In the genomic region with DNA sequence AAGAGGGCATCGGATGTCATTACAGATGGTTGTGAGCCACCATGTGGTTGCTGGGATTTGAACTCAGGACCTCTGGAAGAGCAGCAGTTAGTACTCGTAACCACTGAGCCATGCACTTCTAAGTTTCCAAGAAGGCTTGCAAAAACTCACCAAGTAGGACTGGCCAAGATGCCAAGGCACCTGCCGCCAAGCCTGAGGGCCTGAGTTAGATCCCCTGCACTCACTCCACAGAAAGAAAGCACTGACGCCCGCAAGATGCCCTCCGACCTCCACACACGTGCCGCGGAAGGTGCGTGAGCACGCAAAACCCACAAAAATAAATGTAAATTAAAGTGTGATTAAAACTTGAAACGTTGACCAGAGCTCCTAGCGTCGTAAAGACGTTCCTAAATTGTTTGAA, we compare ENCODE assay signal across 8 mouse cellular contexts. TPM values are rescaled to one million over a fixed set of nuclear protein-coding genes. Genes with fewer than 3 reads are reported as not detected.
DNase-seq lines count a peak whose midpoint lies in the region; ATAC-seq and TF ChIP-seq lines count a peak whose summit lies in the region.

No protein-coding gene starts in this region.

- intact Hi-C loops in heart, postnatal 10 days (cut with DNase I), result no loop called here

- WGBS in heart, embryonic 10.5 days, result 28% methylated on average over 15 of the region's 15 CpGs
- WGBS in forebrain, embryonic 14.5 days, result 31% methylated on average over 15 of the region's 15 CpGs
- 32% methylated on average over 15 of the region's 15 CpGs for WGBS in liver, embryonic 13.5 days (ENCODE audit: insufficient replicate concordance)

- no peaks in the 10 kb centered on the region for H3K27me3 ChIP-seq in heart, embryonic 10.5 days (ENCODE audit: insufficient read depth, poor library complexity, severe bottlenecking)
- peaks cover 28% of the 10 kb centered on the region for H3K27me3 ChIP-seq in E14TG2a.4 (ENCODE audit: insufficient read depth, low read length)
- H3K27me3 ChIP-seq in forebrain, embryonic 14.5 days (replicated peaks; ENCODE audit: control insufficient read depth, insufficient read depth, low read length), result no peaks in the 10 kb centered on the region
- no peaks in the 10 kb centered on the region for H3K27me3 ChIP-seq in liver, embryonic 13.5 days

- H3K4me1 ChIP-seq in heart, embryonic 10.5 days, result peaks cover 18% of the 10 kb centered on the region
- peaks cover 27% of the 10 kb centered on the region for H3K4me1 ChIP-seq in E14TG2a.4 (replicated peaks; ENCODE audit: low read depth, low read length)
- H3K4me1 ChIP-seq in forebrain, embryonic 14.5 days (ENCODE audit: control insufficient read depth, insufficient read depth, low read length), result peaks cover 6% of the 10 kb centered on the region; the same call in 1 of the 2 replicates
- H3K4me1 ChIP-seq in liver, embryonic 13.5 days (replicated peaks), result peaks cover 48% of the 10 kb centered on the region

- H3K27ac ChIP-seq in heart, embryonic 10.5 days, result peak overlapping the region; percentile 91
- no peak overlapping the region for H3K27ac ChIP-seq in forebrain, embryonic 14.5 days (ENCODE audit: low read depth, low read length)
- no peak overlapping the region for H3K27ac ChIP-seq in liver, embryonic 13.5 days

- H3K36me3 ChIP-seq in heart, embryonic 10.5 days, result peaks cover 6% of the 10 kb centered on the region
- H3K36me3 ChIP-seq in E14TG2a.4 (ENCODE audit: insufficient read depth, low read length), result peaks cover 3% of the 10 kb centered on the region
- H3K36me3 ChIP-seq in forebrain, embryonic 14.5 days (ENCODE audit: control insufficient read depth, insufficient read depth, low read length), result no peaks in the 10 kb centered on the region
- no peaks in the 10 kb centered on the region for H3K36me3 ChIP-seq in liver, embryonic 13.5 days

- TF ChIP-seq CTCF in E14TG2a.4 (conservative IDR thresholded peaks at IDR 0.05; ENCODE audit: low read length), result no peak

- H3K4me2 ChIP-seq in forebrain, embryonic 14.5 days (ENCODE audit: low read length), result peak overlapping the region; percentile 87
- H3K4me2 ChIP-seq in liver, embryonic 13.5 days, result peak overlapping the region; percentile 92

- peak; percentile 1; the same call in 1 of the 2 replicates for ATAC-seq in forebrain, embryonic 14.5 days
- ATAC-seq in liver, embryonic 13.5 days (ENCODE audit: low read depth), result no peak

- DNase-seq in heart, embryonic 10.5 days (ENCODE audit: low spot score), result peak; percentile 46
- no peak for DNase-seq in heart, postnatal 10 days
- no peak for DNase-seq in forebrain, embryonic 14.5 days (ENCODE audit: low spot score)
- DNase-seq in liver, embryonic 13.5 days, result no peak
- DNase-seq in urinary bladder, adult 18-20 months (ENCODE audit: low spot score in 2 of 2), result no peak
- DNase-seq in T-cell, adult 2 months (ENCODE audit: low spot score), result no peak
- no peak for DNase-seq in layer of hippocampus, adult 9-10 months (ENCODE audit: low spot score)

- H3K9me3 ChIP-seq in heart, embryonic 10.5 days, result no peaks in the 10 kb centered on the region
- H3K9me3 ChIP-seq in E14TG2a.4 (ENCODE audit: low read length), result no peaks in the 10 kb centered on the region
- no peaks in the 10 kb centered on the region for H3K9me3 ChIP-seq in forebrain, embryonic 14.5 days (replicated peaks; ENCODE audit: control insufficient read depth, low read length)
- no peaks in the 10 kb centered on the region for H3K9me3 ChIP-seq in liver, embryonic 13.5 days (replicated peaks)

- peak overlapping the region; percentile 94 for H3K4me3 ChIP-seq in heart, embryonic 10.5 days
- peak overlapping the region; percentile 93 for H3K4me3 ChIP-seq in E14TG2a.4 (replicated peaks; ENCODE audit: low read length)
- H3K4me3 ChIP-seq in forebrain, embryonic 14.5 days (ENCODE audit: low read depth, low read length), result peak overlapping the region; percentile 96
- peak overlapping the region; percentile 75 for H3K4me3 ChIP-seq in liver, embryonic 13.5 days (replicated peaks)

- peak overlapping the region; percentile 85; the same call in 1 of the 2 replicates for H3K9ac ChIP-seq in forebrain, embryonic 14.5 days (ENCODE audit: low read length)
- peak overlapping the region; percentile 82 for H3K9ac ChIP-seq in liver, embryonic 13.5 days

RNA-seq across cellular contexts. Expression of gene Gns, which starts 0.6 kb away (rescaled TPM):
- 31.4 and 33.6 TPM in 2 replicates for polyA plus RNA-seq in heart, embryonic 10.5 days (2016; fragmentation: Nextera tagmentation; extraction: Ambion mirVana)
- 10 to 100 TPM; 72.7 to 78.3 TPM for total RNA-seq in heart, postnatal 10 days (2021)
- polyA plus RNA-seq in forebrain, embryonic 14.5 days (2014; fragmentation: Nextera tagmentation; extraction: Ambion mirVana), result 27.3 and 33.7 TPM in 2 replicates
- polyA plus RNA-seq in liver, embryonic 13.5 days (2015; fragmentation: Nextera tagmentation; extraction: Ambion mirVana), result 13.0 and 16.5 TPM in 2 replicates

RNA-seq across cellular contexts. Expression of gene Tbc1d30, which starts 13.2 kb away (rescaled TPM):
- polyA plus RNA-seq in heart, embryonic 10.5 days (2016; fragmentation: Nextera tagmentation; extraction: Ambion mirVana), result 1.3 and 1.9 TPM in 2 replicates
- total RNA-seq in heart, postnatal 10 days (2021), result 1 to 10 TPM; 3.8 to 5.3 TPM
- polyA plus RNA-seq in forebrain, embryonic 14.5 days (2014; fragmentation: Nextera tagmentation; extraction: Ambion mirVana), result 9.3 and 12.0 TPM in 2 replicates
- 0.14 and 0.15 TPM in 2 replicates for polyA plus RNA-seq in liver, embryonic 13.5 days (2015; fragmentation: Nextera tagmentation; extraction: Ambion mirVana)
